Mouse (Mus musculus) heart, adult 18-20 months (tissue): ENCODE results near the gene Pbx1. TPM values are rescaled to one million over a fixed set of nuclear protein-coding genes. Genes with fewer than 3 reads are reported as not detected.

ENCODE experiments used
- DNase-seq, 2 experiments: peaks; one replicate each; pipeline ENCODE4 v3.0.0; 2021 to 2022; ENCODE audit warnings: mixed read lengths in 1 of 2
- total RNA-seq, 2 experiments: library from RNA; stranded (reverse); gene quantifications; 2 replicates each; pipeline ENCODE4 v1.2.3; 2021

The Pbx1 gene
- total RNA-seq, 2 experiments from 2014 or later = 49.2 to 51.9 TPM

DNA sequence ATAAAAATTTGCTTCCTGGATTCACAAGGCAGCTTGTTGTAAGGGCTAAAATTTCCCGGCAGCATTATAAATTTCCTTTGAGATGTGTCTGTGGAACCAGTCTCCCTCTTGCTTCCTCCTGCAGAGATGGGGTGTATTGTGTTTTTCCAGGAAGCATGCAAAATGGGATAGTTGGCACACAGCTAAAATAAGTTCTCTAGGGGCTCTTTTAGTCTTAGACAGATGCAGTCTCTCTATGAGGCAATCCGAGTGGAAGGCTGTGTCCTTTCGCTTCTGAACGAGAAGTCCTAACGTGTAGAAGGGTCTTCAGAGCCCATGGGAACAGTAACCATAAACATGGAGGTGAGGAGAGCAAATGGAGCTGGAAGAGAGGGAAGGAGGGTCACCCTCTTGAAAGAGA, 360.1 kb downstream of the Pbx1 start:
- peak; percentile 41 to 45 for DNase-seq

DNA sequence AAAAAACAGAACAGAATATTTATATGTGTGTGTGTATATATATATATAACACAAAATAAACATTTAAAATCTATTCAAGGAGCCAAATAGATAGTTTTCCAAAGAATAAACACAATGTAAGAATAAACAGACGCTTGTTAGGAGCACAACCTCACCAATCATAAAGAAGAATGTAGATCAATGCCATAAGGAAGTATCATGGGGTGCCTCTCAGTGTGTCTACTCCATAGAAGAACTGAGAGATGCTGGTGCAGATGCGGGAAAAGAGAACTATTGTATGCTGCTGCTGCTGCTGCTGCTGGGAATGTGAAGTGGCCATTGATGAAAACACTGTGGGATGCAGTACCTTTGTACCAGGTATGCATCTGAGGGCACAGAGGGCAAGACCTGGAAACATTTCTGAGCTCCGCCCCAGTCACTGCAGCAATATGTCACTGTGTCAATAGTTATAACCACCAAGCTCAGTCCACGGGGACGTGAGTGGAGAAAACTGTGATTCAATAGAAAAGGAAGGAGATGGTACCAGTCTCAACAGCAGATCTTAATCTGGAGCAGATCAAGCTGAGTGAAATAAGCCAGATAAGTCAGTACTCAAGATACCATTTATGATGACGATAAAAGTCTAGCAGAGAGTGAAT, 361.7 kb downstream of the Pbx1 start:
- no peak for DNase-seq

DNA sequence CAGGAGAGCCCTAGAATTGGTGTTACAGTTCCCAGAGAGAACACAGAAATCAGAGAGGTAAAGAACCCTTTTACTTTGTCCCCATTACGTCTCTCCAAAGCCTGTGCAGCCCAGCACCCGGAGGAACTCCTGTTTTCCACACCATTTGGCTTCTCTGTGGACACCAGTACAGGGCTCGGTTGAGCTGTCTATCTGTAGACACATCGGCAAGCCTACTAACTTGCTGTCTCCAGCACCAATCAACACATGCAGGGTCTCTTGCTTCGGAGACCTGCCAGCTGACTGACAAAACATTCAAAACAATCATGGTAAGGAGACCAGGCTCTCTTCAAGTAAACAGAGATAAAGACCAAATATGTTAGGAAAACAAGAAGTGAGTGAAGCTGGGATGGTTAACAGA, 362.3 kb downstream of the Pbx1 start:
- no peak for DNase-seq
